Mouse (Mus musculus) hindbrain, postnatal 0 days (tissue): ENCODE results near the gene Scamp5. TPM values are rescaled to one million over a fixed set of nuclear protein-coding genes. Genes with fewer than 3 reads are reported as not detected.

Experiments used
- ATAC-seq: fragments of 200-750 bp; cut with Nextera tagmentation; 2 replicates; pipeline ENCODE4 v1.8.0; 2017; ENCODE audit warnings: mild to moderate bottlenecking, moderate TSS enrichment, moderate library complexity
- DNase-seq: peaks from one replicate; pipeline ENCODE4 v3.0.0-alpha.2; 2015; ENCODE audit warnings: low spot score
- H3K27ac ChIP-seq: fragments of 300-500 bp; sonication (generic); 2 replicates; pipeline ENCODE4 v1.5.1; 2014; ENCODE audit warnings: mild to moderate bottlenecking
- H3K27me3 ChIP-seq: fragments of 300-500 bp; sonication (generic); 2 replicates; pipeline ENCODE4 v1.6.1; 2014; ENCODE audit warnings: low read length, mixed read lengths; ENCODE audit not compliant: insufficient read depth
- H3K36me3 ChIP-seq: fragments of 300-500 bp; sonication (generic); 2 replicates; pipeline ENCODE4 v1.6.1; 2014; ENCODE audit warnings: low read length, mixed read lengths; ENCODE audit not compliant: insufficient read depth
- H3K4me1 ChIP-seq: fragments of 300-500 bp; sonication (generic); 2 replicates; pipeline ENCODE4 v1.6.1; 2014; ENCODE audit warnings: antibody characterized with exemption, low read length, mixed read lengths; ENCODE audit not compliant: insufficient read depth
- H3K4me2 ChIP-seq: fragments of 300-500 bp; sonication (generic); 2 replicates; pipeline ENCODE4 v1.6.1; 2014; ENCODE audit warnings: low read depth, mild to moderate bottlenecking, low read length, moderate library complexity, mixed read lengths
- H3K4me3 ChIP-seq: fragments of 300-500 bp; sonication (generic); 2 replicates; pipeline ENCODE4 v1.5.1; 2014; ENCODE audit warnings: low read length
- H3K9ac ChIP-seq: fragments of 300-500 bp; sonication (generic); replicated peaks from 2 replicates; pipeline ENCODE4 v1.6.1; 2014; ENCODE audit warnings: mild to moderate bottlenecking, low read length, moderate library complexity, mixed read lengths
- H3K9me3 ChIP-seq: fragments of 300-500 bp; sonication (generic); 2 replicates; pipeline ENCODE4 v1.6.1; 2016; ENCODE audit warnings: low read length, mixed read lengths
- CTCF ChIP-seq: IDR thresholded peaks from 2 replicates; pipeline ENCODE4 v1.5.1; 2016; ENCODE audit warnings: antibody characterized with exemption, control low read depth, low read depth
- WGBS: fragments of 180-500 bp; shearing (Covaris S2); extraction: QIAGEN DNeasy Blood & Tissue Kit; methylation state at CpG from one replicate; pipeline ENCODE4 v1.1.7; 2014; 5-methylcytosine and 5-hydroxymethylcytosine counted together
- polyA plus RNA-seq: library from polyadenylated mRNA; unstranded; fragments of >200 nt; fragmentation: Nextera tagmentation; extraction: Ambion mirVana; gene quantifications from 2 replicates; pipeline ENCODE4 v1.2.1, GENCODE M21; 2015
- total RNA-seq: library from RNA; depleted of rRNA; stranded (reverse); fragments of >200 nt; gene quantifications from 2 replicates; pipeline ENCODE4 v1.2.3, GENCODE M21; 2014

The Scamp5 gene
- total and polyA plus RNA-seq, 2 experiments from 2014 or later = 163 to 375 TPM

DNA sequence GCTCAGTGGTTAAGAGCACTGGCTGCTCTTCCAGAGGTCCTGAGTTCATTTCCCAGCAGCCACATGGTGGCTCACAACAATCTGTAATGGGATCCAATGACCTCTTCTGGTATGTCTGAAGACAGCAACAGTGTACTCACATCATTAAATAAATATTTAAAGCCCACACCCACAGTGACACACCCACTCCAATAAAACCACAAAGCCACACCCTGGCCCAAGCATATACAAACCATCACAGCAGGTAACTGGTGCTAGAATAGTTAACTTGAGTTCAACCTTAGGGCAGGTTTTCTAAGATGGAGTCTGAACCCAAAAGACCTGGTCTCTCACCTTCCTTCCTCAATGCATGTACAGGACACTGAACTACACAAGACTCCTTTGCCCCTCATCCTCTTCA, 27.1 kb upstream of the Scamp5 start:
- no peak for DNase-seq

DNA sequence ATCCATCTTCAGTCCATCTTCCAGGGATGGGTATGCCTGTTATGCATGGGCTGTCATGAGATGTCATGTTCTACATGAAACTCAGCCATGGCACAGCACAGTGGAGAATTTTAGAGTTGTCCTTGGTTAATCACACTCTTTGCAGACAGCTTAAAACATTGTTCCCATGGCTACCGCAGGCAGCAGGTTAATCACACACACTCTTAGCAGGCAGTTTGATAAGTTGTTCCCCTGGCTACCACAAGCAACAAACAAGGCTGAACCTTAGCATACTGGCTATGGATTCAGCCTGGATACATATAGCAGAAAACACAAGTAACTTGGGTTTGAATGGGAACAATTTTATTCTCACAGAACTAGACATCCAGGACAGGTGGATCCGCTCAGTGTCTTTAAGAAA, 25.7 kb upstream of the Scamp5 start:
- Histone ChIP-seq H3K4me2 (no peak overlapping the region), H3K9ac (no peak overlapping the region), H3K27ac (no peak overlapping the region), H3K4me1 (no peaks in the 10 kb centered on the region), H3K9me3 (no peaks in the 10 kb centered on the region), H3K36me3 (no peaks in the 10 kb centered on the region), H3K4me3 (no peak overlapping the region), H3K27me3 (no peaks in the 10 kb centered on the region)
- no peak for TF ChIP-seq CTCF
- ATAC-seq (no peak), DNase-seq (no peak)
- WGBS = 85% methylated on average over 2 of the region's 2 CpGs

More for the DNA sequence above, 27.1 kb upstream of the Scamp5 start:
- Histone ChIP-seq H3K36me3 (no peaks in the 10 kb centered on the region), H3K9me3 (no peaks in the 10 kb centered on the region), H3K27ac (no peak overlapping the region), H3K4me3 (no peak overlapping the region), H3K27me3 (no peaks in the 10 kb centered on the region; the same call in 1 of the 2 replicates), H3K4me2 (no peak overlapping the region), H3K4me1 (no peaks in the 10 kb centered on the region), H3K9ac (no peak overlapping the region)
- ATAC-seq = no peak
- TF ChIP-seq CTCF = no peak

DNA sequence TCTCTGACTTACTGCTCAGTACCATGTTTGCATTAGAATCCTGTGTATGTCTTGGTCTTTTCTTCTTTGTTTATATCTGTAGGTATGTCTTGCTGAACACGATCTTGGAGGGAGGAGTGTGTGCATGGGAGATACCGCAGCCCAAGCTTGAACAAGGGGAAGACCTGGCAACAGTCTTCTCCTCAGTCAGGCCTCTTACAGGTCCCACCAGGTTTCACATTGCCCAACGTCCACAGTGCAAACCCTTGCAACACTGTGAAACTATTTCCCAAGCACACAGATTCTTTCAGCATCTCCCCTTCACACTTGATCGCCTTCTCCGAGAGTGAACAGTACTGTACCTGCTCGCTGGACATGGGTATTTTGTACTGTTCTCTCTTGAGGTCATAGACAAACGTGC, 19.9 kb upstream of the Scamp5 start:
- H3K36me3 ChIP-seq = no peaks in the 10 kb centered on the region
- 74% methylated on average over 7 of the region's 7 CpGs for WGBS
- ATAC-seq (no peak), DNase-seq (no peak)
- H3K4me1 ChIP-seq = no peaks in the 10 kb centered on the region
- no peak overlapping the region for H3K4me2 ChIP-seq
- no peak for TF ChIP-seq CTCF
- H3K4me3 ChIP-seq = no peak overlapping the region
- no peaks in the 10 kb centered on the region for H3K9me3 ChIP-seq
- H3K27ac ChIP-seq = no peak overlapping the region
- no peaks in the 10 kb centered on the region for H3K27me3 ChIP-seq
- no peak overlapping the region for H3K9ac ChIP-seq

DNA sequence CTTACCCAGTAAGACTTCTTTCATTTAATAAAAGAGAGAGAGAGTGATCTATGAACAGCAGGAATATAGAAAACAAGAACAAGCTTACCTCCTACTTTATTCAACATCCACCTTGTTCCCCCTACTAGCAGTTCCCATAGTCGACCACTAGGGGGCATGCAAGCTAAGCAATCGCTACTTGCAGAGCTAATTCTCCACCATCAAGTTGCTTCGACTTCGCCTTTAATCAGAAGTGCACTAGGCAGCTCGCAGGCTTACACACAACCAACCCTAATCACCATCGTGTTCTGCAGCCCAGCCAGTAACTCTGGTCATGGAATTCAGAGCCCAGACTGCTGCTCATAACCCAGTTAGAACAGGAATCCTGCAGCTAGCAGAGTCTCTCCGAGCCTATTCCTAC, 17.9 kb upstream of the Scamp5 start:
- no peaks in the 10 kb centered on the region for H3K9me3 ChIP-seq
- no peak overlapping the region for H3K27ac ChIP-seq
- ATAC-seq (peak; percentile 74; the same call in 1 of the 2 replicates), DNase-seq (peak; percentile 93)
- H3K4me2 ChIP-seq = no peak overlapping the region
- TF ChIP-seq CTCF = peak; percentile 99
- no peaks in the 10 kb centered on the region for H3K36me3 ChIP-seq
- no peak overlapping the region for H3K4me3 ChIP-seq
- no peaks in the 10 kb centered on the region for H3K27me3 ChIP-seq
- no peak overlapping the region for H3K9ac ChIP-seq
- 11% methylated on average over 7 of the region's 7 CpGs for WGBS
- no peaks in the 10 kb centered on the region for H3K4me1 ChIP-seq

DNA sequence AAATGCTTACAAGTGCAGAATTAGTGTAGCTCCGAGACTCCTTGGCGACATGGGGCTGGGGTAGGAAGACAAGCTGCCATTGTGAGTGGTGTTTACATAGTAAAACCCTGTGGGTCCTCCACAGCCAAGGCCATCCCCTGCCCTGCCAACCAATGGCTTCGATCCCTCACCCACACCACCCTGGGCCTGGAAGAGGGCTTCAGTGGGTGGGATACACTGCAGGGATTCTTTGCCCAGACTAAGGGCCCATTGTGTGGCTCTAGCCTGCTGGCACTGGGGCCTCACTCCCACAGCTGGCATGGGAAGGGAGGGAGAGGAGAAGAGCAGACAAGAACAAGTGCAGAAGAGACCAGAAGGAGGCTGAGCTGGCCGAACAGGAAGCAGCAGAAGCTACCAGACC, 1.1 kb upstream of the Scamp5 start:
- Histone ChIP-seq H3K36me3 (no peaks in the 10 kb centered on the region), H3K27ac (peak overlapping the region; percentile 93; the same call in 1 of the 2 replicates), H3K4me3 (no peak overlapping the region), H3K4me1 (peaks cover 13% of the 10 kb centered on the region), H3K9ac (peak overlapping the region; percentile 99; the same call in 1 of the 2 replicates), H3K4me2 (peak overlapping the region; percentile 83), H3K9me3 (no peaks in the 10 kb centered on the region), H3K27me3 (no peaks in the 10 kb centered on the region)
- DNase-seq (peak; percentile 54), ATAC-seq (peak; percentile 72)
- 51% methylated on average over 4 of the region's 4 CpGs for WGBS
- no peak for TF ChIP-seq CTCF

DNA sequence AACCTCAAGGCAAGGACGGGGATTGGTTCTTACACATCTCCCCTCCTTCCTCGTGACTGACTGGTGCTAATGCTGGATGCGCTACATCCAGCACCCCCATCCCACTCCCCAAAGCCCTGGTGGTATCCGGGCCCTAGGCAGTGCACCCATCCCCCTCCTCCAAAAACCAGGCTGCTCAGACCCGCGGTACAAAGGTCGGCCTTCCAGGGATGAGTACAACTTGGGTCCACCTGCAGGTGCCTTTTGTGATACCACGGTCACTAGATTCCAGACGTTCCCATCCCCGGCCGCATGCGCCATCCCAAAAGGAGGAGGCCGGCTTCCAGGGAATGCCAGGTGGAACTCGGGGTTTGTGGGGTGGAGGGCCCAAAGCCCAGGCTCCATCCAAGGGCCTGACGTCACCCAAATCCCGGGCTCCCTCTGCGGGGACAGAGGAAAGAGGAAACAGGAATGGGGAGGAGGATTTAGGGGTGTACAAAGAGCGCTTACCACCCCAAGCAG, 539 bp downstream of the Scamp5 start:
- Histone ChIP-seq H3K9me3 (no peaks in the 10 kb centered on the region), H3K4me2 (peak overlapping the region; percentile 83), H3K9ac (peak overlapping the region; percentile 99), H3K4me3 (peak overlapping the region; percentile 92), H3K27ac (peak overlapping the region; percentile 93), H3K4me1 (peaks cover 13% of the 10 kb centered on the region), H3K36me3 (peaks cover under 1% of the 10 kb centered on the region; the same call in 1 of the 2 replicates), H3K27me3 (no peaks in the 10 kb centered on the region)
- WGBS = 2% methylated on average over 18 of the region's 18 CpGs
- no peak for TF ChIP-seq CTCF
- ATAC-seq (peak; percentile 73), DNase-seq (peak; percentile 64)

DNA sequence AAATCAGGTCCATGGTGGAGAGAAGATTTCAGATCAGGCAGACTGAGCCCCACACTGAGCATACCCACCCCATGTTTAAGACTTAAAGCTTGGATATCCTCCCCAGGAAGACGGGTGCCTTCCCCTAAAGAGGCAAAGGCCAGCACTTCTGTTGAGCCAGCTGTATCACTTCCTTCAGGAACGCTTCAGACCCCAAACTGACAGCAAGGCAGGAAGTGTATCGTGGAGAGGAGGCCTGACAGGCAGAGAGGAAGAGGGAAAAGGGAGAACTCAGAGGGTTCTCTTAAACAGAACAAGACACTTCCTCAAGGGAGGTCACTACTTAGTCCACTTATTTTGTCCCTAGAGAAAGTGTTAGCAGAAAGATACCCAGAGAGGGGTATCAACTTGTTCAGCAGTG, 1.8 kb downstream of the Scamp5 start:
- peaks cover 13% of the 10 kb centered on the region for H3K4me1 ChIP-seq
- H3K27ac ChIP-seq = no peak overlapping the region
- H3K4me2 ChIP-seq = peak overlapping the region; percentile 83
- peak overlapping the region; percentile 92; the same call in 1 of the 2 replicates for H3K4me3 ChIP-seq
- no peak for ATAC-seq
- no peaks in the 10 kb centered on the region for H3K9me3 ChIP-seq
- WGBS = 80% methylated on average over 3 of the region's 3 CpGs
- no peak for TF ChIP-seq CTCF
- peaks cover 7% of the 10 kb centered on the region; the same call in 1 of the 2 replicates for H3K36me3 ChIP-seq
- no peaks in the 10 kb centered on the region for H3K27me3 ChIP-seq
- H3K9ac ChIP-seq = peak overlapping the region; percentile 99; the same call in 1 of the 2 replicates
- no peak for DNase-seq
